Mouse (Mus musculus): Measurements from ENCODE around the gene Igsf9.

The Igsf9 gene

GRCm38 (mm10) chr1:172468301-172468877 lies 13.2 kb upstream of the Igsf9 start:
- DNase-seq (ENCODE audit: inconsistent age in 2 of 2, low spot score in 1 of 2) = no peak

GRCm38 (mm10) chr1:172469373-172469772 lies 12.2 kb upstream of the Igsf9 start:
- no peak for DNase-seq (ENCODE audit: inconsistent age in 2 of 2, low spot score in 1 of 2)

GRCm38 (mm10) chr1:172469810-172470448 lies 11.7 kb upstream of the Igsf9 start:
- no peak for DNase-seq (ENCODE audit: inconsistent age in 2 of 2, low spot score in 1 of 2)

GRCm38 (mm10) chr1:172472909-172473308 lies 8.7 kb upstream of the Igsf9 start:
- no peak for DNase-seq (ENCODE audit: inconsistent age in 2 of 2, low spot score in 1 of 2)

GRCm38 (mm10) chr1:172474196-172474595 lies 7.4 kb upstream of the Igsf9 start:
- DNase-seq (ENCODE audit: inconsistent age in 2 of 2, low spot score in 1 of 2) = no peak

GRCm38 (mm10) chr1:172475054-172475741 lies 6.4 kb upstream of the Igsf9 start, which contains the start of gene Slamf9:
Slamf9 (plus strand) TSS chr1:172475358.
- DNase-seq (ENCODE audit: inconsistent age in 2 of 2, low spot score in 1 of 2) = no peak

- DNase-seq (ENCODE audit: inconsistent age in 2 of 2, low spot score in 1 of 2) = no peak
Measured at GRCm38 (mm10) chr1:172478020-172478419, 3.6 kb upstream of the Igsf9 start.

- DNase-seq (ENCODE audit: inconsistent age in 2 of 2, low spot score in 1 of 2) = no peak
Measured at GRCm38 (mm10) chr1:172480376-172480775, 1.2 kb upstream of the Igsf9 start.

GRCm38 (mm10) chr1:172481111-172481510 lies 477 bp upstream of the Igsf9 start:
- no peak for DNase-seq (ENCODE audit: inconsistent age in 2 of 2, low spot score in 1 of 2)

GRCm38 (mm10) chr1:172482518-172483360 lies 1.2 kb downstream of the Igsf9 start:
- DNase-seq (ENCODE audit: inconsistent age in 2 of 2, low spot score in 1 of 2) = no peak

GRCm38 (mm10) chr1:172483361-172483660 lies 1.7 kb downstream of the Igsf9 start:
- DNase-seq (ENCODE audit: inconsistent age in 2 of 2, low spot score in 1 of 2) = no peak

GRCm38 (mm10) chr1:172484236-172484635 lies 2.6 kb downstream of the Igsf9 start:
- no peak for DNase-seq (ENCODE audit: inconsistent age in 2 of 2, low spot score in 1 of 2)

- DNase-seq (ENCODE audit: inconsistent age in 2 of 2, low spot score in 1 of 2) = no peak
Measured at GRCm38 (mm10) chr1:172484671-172485070, 3.1 kb downstream of the Igsf9 start.

GRCm38 (mm10) chr1:172485821-172486220 lies 4.2 kb downstream of the Igsf9 start:
- no peak for DNase-seq (ENCODE audit: inconsistent age in 2 of 2, low spot score in 1 of 2)

GRCm38 (mm10) chr1:172486236-172486635 lies 4.6 kb downstream of the Igsf9 start:
- no peak for DNase-seq (ENCODE audit: inconsistent age in 2 of 2, low spot score in 1 of 2)

- no peak for DNase-seq (ENCODE audit: inconsistent age in 2 of 2, low spot score in 1 of 2)
Measured at GRCm38 (mm10) chr1:172486651-172487050, 5.1 kb downstream of the Igsf9 start.

- DNase-seq (ENCODE audit: inconsistent age in 2 of 2, low spot score in 1 of 2) = no peak
Measured at GRCm38 (mm10) chr1:172487859-172488258, 6.3 kb downstream of the Igsf9 start.

- DNase-seq (ENCODE audit: inconsistent age in 2 of 2, low spot score in 1 of 2) = no peak
Measured at GRCm38 (mm10) chr1:172488831-172489230, 7.2 kb downstream of the Igsf9 start.

GRCm38 (mm10) chr1:172489585-172490250 lies 8.1 kb downstream of the Igsf9 start:
- DNase-seq (ENCODE audit: inconsistent age in 2 of 2, low spot score in 1 of 2) = no peak

- peak; percentile 81 to 96 for DNase-seq (ENCODE audit: inconsistent age in 2 of 2, low spot score in 1 of 2)
Measured at GRCm38 (mm10) chr1:172490261-172490661, 8.7 kb downstream of the Igsf9 start.

- DNase-seq (ENCODE audit: inconsistent age in 2 of 2, low spot score in 1 of 2) = no peak
Measured at GRCm38 (mm10) chr1:172492047-172492446, 10.5 kb downstream of the Igsf9 start.

Measured in adrenal gland, adult (tissue).